Mouse (Mus musculus) testis, adult 2 months (tissue): ENCODE measurements at regions not wholly inside any gene's neighbourhood (a gene's known extent, or its start where the extent isn't known, plus 50 kb on each side); places are given as distances from the start of the nearest gene placed in this dataset.

Experiments used
- H3K27ac ChIP-seq: fragments of 200-500 bp; 2 replicates; pipeline ENCODE4 v1.5.1; 2012; ENCODE audit warnings: low read depth, low read length; ENCODE audit not compliant: control insufficient read depth, insufficient read depth
- H3K27me3 ChIP-seq: fragments of 200-500 bp; 2 replicates; pipeline ENCODE4 v1.6.1; 2012; ENCODE audit warnings: mild to moderate bottlenecking, low read length, moderate library complexity; ENCODE audit not compliant: control insufficient read depth, insufficient read depth
- H3K36me3 ChIP-seq: fragments of 200-500 bp; 2 replicates; pipeline ENCODE4 v1.6.1; 2012; ENCODE audit warnings: mild to moderate bottlenecking, low read length; ENCODE audit not compliant: control insufficient read depth, insufficient read depth
- H3K4me1 ChIP-seq: fragments of 200-500 bp; 2 replicates; pipeline ENCODE4 v1.6.1; 2012; ENCODE audit warnings: low read length; ENCODE audit not compliant: control insufficient read depth, insufficient read depth
- H3K4me3 ChIP-seq: fragments of 200-500 bp; 2 replicates; pipeline ENCODE4 v1.5.1; 2012; ENCODE audit warnings: low read depth, mild to moderate bottlenecking, low read length, moderate library complexity, mixed read lengths; ENCODE audit not compliant: control insufficient read depth
- CTCF ChIP-seq: fragments of 200-500 bp; IDR thresholded peaks from 2 replicates; pipeline ENCODE4 v1.5.1; 2012; ENCODE audit warnings: low read depth, mild to moderate bottlenecking, inconsistent platforms, low read length, moderate library complexity; ENCODE audit not compliant: control insufficient read depth, insufficient read depth, insufficient replicate concordance
- POLR2A ChIP-seq: fragments of 200-500 bp; IDR thresholded peaks from 2 replicates; pipeline ENCODE4 v1.6.1; 2012; ENCODE audit warnings: low read depth, mild to moderate bottlenecking, inconsistent platforms, low read length, moderate library complexity; ENCODE audit not compliant: control insufficient read depth

DNA sequence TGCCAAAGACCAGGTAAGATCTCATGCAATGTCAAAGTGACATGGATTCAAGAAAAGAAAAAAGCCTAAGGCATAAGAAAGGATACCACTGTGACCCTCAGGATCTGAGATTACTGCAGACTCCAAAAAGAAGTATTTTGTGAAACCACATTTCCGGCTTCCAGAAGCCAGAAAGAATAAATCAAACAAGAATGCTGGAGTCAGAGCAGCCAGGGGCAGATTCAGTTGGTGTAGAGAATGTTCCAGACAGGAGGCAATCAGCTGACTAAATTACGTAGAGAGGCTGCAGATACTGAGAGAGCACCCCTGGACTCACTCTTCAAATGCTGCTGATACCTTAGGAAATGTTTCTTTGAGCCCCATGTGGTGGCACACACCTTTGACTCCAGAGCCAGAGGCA, 67.7 kb upstream of the Tln2 start:
- no peaks in the 10 kb centered on the region for H3K36me3 ChIP-seq
- peaks cover under 1% of the 10 kb centered on the region for H3K4me1 ChIP-seq
- TF ChIP-seq CTCF (no peak), POLR2A (no peak)
- no peaks in the 10 kb centered on the region for H3K27me3 ChIP-seq
- no peak overlapping the region for H3K27ac ChIP-seq
- H3K4me3 ChIP-seq: no peak overlapping the region

- H3K36me3 ChIP-seq: no peaks in the 10 kb centered on the region
- H3K4me3 ChIP-seq: no peak overlapping the region
- H3K27me3 ChIP-seq: no peaks in the 10 kb centered on the region
- TF ChIP-seq CTCF (no peak), POLR2A (no peak)
- H3K27ac ChIP-seq: no peak overlapping the region
- peaks cover 11% of the 10 kb centered on the region for H3K4me1 ChIP-seq
Measured at GRCm38 (mm10) chr9:67629624-67630023, 70.1 kb upstream of the Tln2 start.

GRCm38 (mm10) chr9:67630173-67630572, 70.7 kb upstream of the Tln2 start:
- peaks cover 11% of the 10 kb centered on the region for H3K4me1 ChIP-seq
- no peak overlapping the region for H3K4me3 ChIP-seq
- TF ChIP-seq POLR2A (no peak), CTCF (no peak)
- no peak overlapping the region for H3K27ac ChIP-seq
- no peaks in the 10 kb centered on the region for H3K27me3 ChIP-seq
- H3K36me3 ChIP-seq: no peaks in the 10 kb centered on the region

DNA sequence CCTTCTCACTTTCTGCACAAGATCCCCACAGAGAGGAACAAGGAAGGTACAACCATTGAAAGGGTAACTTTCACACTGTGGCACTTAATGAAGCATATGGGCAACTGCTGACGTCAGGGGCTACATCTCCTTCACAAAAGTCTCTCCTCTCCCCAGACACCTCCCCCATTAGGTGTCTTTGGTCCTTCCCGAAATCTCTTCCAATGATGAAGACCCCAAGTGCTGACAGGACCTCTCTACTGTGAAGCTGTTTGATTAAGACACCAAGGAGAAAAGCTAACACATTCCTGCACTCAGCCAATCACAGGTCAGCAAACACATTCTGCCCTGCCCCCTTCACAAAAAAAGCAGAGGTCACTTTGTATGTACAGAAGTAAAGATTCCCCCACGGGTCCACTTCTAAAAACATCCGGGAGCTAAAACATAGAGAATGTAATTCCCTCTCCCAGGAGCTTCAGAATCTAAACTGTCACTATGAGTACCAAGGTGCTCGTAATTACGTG, 72.3 kb upstream of the Tln2 start:
- no peak for TF ChIP-seq POLR2A
- no peak for TF ChIP-seq CTCF
- H3K4me3 ChIP-seq: no peak overlapping the region
- no peak overlapping the region for H3K27ac ChIP-seq
- no peaks in the 10 kb centered on the region for H3K36me3 ChIP-seq
- peaks cover 11% of the 10 kb centered on the region for H3K4me1 ChIP-seq
- H3K27me3 ChIP-seq: no peaks in the 10 kb centered on the region

GRCm38 (mm10) chr9:67632521-67633025, 73.1 kb upstream of the Tln2 start:
- TF ChIP-seq POLR2A (no peak), CTCF (no peak)
- no peak overlapping the region for H3K27ac ChIP-seq
- peaks cover 11% of the 10 kb centered on the region for H3K4me1 ChIP-seq
- H3K36me3 ChIP-seq: no peaks in the 10 kb centered on the region
- H3K27me3 ChIP-seq: no peaks in the 10 kb centered on the region
- peak overlapping the region; percentile 96 for H3K4me3 ChIP-seq

DNA sequence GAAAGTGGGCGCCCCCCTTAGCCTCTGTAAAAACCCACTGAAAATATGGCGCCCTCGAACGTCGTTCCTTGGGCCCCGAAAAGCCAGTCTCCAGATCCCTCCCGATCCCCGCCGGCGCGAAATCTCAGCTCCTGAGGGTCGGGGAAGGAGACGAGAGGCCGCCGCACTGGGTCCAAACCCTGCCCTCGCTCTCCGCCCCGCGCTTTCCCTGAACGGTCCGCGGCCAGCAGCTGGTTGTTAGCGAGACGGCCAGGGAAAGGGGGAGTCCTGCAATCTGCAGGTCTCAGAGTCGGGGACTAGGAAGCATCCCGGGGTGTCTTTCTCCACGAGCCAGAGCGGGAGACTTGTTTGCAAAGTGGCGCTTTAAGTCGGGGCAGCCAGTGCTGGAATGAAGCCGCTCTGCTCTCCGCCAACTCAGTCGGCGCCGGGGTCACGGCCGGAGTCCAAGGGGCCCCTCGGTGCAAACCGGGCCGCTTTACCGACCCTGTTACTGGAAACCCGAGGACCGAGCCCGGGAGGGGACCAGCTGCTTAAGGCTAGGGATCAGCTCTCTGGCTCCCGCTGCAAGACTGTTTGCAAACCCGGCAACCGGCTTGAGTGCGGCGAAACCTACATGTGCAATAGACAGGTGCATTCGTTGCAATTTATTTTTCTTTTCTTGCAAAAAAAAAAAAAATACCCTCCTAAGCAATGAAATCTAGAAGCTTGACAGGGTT, 73.7 kb upstream of the Tln2 start:
- Histone ChIP-seq H3K27ac (no peak overlapping the region), H3K4me1 (peaks cover 11% of the 10 kb centered on the region), H3K36me3 (no peaks in the 10 kb centered on the region), H3K4me3 (peak overlapping the region; percentile 96), H3K27me3 (no peaks in the 10 kb centered on the region)
- no peak for TF ChIP-seq POLR2A
- no peak for TF ChIP-seq CTCF

DNA sequence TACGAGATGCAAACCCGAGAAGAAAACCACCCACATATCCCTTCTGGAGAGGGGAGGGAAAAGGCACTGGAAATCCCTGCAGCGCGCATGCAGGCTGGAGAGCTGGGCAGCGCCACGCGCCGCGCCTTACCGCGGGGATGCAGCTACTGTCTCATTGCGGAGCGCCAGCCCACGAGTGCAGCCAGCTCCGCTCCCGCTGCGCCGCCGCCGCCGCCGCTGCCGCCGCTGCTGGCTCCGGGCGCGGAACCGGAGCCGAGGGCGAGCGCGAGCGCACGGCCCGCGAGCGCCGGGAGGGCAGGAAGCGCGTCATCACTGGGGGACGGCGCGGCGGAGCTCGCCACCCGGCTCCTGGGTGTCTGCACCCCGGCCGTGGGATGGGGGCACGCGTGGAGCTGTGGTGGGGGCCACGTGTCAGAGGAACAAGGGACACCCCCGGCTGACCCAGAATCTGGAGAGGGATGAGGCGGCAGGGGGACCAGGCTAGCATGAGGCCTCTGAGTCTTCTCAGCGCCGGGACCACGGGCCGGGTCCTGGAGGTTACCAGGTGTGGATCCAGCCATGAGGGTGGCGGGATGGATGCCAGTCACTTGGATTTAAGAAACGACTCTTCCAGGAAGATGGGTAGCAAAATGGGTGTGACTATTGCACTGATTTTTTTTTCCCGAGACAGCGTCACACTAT, 74.4 kb upstream of the Tln2 start:
- H3K4me1 ChIP-seq: peaks cover 11% of the 10 kb centered on the region
- no peak overlapping the region; the same call in 1 of the 2 replicates for H3K27ac ChIP-seq
- H3K27me3 ChIP-seq: no peaks in the 10 kb centered on the region
- H3K36me3 ChIP-seq: no peaks in the 10 kb centered on the region
- TF ChIP-seq POLR2A (peak; percentile 71), CTCF (no peak)
- H3K4me3 ChIP-seq: peak overlapping the region; percentile 96

DNA sequence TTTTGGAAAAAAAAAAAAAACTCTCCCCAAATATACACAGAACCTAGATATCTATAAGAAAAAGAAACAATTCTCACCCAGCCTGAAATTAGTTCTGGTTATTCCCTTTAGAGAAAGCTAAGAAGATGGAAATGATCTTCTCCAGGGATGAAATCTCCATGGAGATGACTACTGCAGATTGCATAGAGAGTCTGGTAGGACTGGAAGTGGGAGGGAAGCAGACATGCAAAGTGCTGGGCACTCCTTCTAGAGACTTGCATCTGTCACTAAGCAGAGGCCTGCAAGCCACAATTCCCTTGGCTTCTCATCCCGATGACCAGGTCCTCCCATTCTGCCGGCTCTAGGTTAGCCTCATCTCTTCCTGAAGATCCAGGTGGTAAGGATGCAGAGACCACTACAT, 87.3 kb upstream of the Tln2 start:
- no peaks in the 10 kb centered on the region for H3K4me1 ChIP-seq
- H3K4me3 ChIP-seq: no peak overlapping the region
- no peaks in the 10 kb centered on the region for H3K36me3 ChIP-seq
- H3K27me3 ChIP-seq: no peaks in the 10 kb centered on the region
- H3K27ac ChIP-seq: no peak overlapping the region
- no peak for TF ChIP-seq CTCF
- no peak for TF ChIP-seq POLR2A
